Mouse (Mus musculus) lung, postnatal 10 days (tissue): Measurements from ENCODE around the gene Gm20605.
A peak's percentile ranks its signal among the peaks of the same experiment; 100 is the strongest.
"Not testable (repeated sequence)": the region's sequence is repeated elsewhere in the genome, so short reads cannot be mapped to it uniquely, and the experiment has no call there.

Experiments used
- DNase-seq: peaks from one replicate; pipeline ENCODE4 v3.0.0; 2021

Gene Gm20605

GRCm38 (mm10) chr5:137613550-137613949 is 15.4 kb upstream of the Gm20605 start, which contains the start of gene Pcolce:
TSS of gene Pcolce (minus strand) at chr5:137613784.
- DNase-seq, result peak; percentile 32

DNA sequence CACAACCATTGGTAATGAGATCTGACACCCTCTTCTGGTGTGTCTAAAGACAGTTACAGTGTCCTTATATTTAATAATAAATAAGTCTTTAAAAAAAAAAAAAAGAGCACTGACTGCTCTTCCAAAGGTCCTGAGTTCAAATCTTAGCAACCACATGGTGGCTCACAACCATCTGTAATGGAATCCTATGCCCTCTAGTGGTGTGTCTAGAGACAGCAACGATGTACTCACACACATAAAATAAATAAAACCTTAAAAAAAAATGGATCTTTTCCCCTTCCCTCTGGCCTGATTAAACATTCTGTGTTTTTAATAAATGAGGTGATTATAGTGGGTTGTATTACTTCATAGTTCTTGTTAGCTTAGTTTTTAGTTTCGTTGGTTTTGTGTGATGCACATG is 14.1 kb upstream of the Gm20605 start:
- DNase-seq, result not testable (repeated sequence)

DNA sequence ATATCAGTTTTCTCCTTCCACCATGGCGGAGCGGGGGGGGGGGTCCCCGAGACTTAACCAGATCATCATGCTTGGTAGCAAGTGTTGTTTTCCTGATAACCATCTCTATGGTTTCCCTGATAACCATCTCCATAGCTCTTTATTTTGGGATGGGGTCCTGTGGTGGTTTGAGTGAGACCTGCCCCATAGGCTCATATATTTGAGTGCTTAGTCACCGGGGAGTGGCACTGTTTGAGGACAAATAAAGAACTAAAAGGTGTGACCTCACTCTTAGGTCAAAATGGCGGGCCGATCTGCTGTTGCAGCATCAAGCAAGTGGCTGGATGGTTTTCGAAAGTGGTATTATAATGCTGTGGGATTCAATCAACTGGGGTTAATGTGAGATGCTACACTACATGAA is 13.6 kb upstream of the Gm20605 start:
- no peak for DNase-seq

- DNase-seq, result no peak
These were observed 4.9 kb upstream of the Gm20605 start for GRCm38 (mm10) chr5:137623937-137624530.

GRCm38 (mm10) chr5:137627991-137628390 is 984 bp upstream of the Gm20605 start:
- DNase-seq, result peak; percentile 52

GRCm38 (mm10) chr5:137629306-137629721 is 339 bp downstream of the Gm20605 start:
- peak; percentile 81 for DNase-seq

DNA sequence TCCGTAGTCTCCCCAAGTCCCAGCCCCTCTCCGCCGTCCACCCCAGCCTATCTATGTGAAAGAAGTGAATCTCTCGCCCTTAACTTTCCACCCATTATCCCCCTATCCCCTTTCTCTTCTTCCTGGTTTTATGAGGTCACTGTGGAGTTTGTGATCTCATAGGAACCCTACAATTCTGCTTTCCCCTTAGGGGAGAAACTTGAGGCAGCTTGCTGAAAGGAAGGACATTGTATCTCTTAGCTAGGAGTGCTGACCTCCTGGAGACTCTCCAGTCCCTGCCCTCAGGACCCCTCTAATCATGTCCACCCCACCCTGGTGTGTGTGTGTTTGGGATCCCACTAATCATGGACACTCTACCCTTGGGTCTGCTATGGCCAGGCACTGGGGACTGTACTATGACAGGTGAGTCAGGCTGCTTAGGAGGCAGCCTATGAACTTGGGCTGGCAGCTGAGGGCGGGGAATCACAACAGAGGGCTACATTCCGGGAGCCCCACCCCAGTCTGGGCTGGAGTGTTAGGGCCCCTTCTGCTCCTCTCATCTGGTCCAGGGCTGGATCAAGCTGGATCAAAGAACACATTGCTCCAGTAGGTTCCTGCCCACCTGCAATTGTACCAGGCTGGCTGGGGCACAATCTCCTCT is 1.1 kb downstream of the Gm20605 start:
- peak; percentile 73 for DNase-seq

DNA sequence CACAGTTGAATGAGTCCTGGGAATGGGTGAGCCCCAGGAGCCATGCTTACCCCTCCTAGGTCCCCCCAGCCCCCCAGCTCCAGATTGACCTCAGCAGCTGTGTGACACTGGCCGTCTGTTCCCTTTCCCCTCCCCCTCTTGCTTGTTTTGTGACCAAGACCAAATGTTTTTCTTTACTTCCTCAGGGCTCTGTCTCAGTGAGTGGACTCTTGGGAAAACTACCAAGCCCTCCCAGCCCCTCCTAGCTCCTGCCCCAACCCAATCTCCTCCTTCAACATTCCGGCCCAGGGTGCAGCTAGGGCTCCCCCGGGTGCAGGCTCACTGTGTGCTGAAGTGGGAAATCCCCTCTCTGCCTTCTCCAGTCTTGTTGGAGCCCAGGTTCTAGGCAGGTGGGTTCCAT is 1.6 kb downstream of the Gm20605 start:
- peak; percentile 81 for DNase-seq

DNA sequence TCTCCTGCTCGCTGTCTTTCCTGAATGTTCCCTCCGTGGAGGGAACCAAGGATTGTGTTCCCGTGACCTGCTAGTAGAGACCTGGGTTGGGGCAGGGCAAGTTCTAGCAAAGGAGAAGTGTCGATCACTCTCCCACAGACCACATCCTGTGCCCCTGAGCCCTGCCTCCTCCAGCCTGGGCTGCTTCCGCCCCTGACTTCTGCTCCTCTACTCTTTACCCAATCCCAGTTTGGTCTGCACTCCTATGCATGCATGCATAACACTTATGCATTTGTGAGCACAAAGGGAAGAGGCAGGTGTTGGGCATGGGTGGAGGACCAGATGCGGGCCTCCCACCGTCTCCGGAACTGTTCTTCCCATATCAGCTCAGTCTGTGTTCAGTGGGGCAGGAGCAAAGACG is 2.2 kb downstream of the Gm20605 start:
- peak; percentile 67 for DNase-seq

- DNase-seq, result no peak
These were observed 2.6 kb downstream of the Gm20605 start for GRCm38 (mm10) chr5:137631591-137631990.

DNA sequence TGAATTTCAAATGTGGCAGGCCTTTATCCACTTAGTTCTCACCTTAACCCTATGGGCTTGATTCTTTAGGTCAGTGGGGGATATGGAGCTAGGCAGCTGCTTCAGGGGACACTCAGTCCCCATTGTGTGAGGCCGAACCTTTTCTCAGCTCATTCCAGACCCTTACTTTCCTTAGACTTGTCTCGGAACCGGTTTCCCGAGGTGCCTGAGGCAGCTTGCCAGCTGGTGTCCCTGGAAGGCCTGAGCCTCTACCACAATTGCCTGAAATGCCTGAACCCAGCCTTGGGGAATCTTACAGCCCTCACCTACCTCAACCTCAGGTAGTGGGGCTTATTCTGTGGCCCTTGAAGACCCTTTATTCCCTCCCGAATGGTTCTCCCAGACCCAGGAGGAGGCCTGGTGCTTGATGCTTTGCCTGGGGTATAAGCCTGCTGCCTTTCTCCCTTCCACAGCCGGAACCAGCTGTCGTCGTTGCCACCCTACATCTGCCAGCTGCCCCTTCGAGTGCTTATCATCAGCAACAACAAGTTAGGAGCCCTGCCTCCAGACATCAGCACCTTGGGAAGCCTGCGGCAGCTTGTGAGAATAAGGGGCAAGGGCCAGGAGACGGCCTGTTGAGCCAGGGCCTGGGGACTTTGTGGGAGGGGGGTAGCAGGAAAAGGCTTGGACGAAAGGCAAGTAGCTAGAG is 4.6 kb downstream of the Gm20605 start:
- peak; percentile 77 for DNase-seq

- peak; percentile 51 for DNase-seq
These were observed 10.5 kb downstream of the Gm20605 start for GRCm38 (mm10) chr5:137639472-137639871.

DNA sequence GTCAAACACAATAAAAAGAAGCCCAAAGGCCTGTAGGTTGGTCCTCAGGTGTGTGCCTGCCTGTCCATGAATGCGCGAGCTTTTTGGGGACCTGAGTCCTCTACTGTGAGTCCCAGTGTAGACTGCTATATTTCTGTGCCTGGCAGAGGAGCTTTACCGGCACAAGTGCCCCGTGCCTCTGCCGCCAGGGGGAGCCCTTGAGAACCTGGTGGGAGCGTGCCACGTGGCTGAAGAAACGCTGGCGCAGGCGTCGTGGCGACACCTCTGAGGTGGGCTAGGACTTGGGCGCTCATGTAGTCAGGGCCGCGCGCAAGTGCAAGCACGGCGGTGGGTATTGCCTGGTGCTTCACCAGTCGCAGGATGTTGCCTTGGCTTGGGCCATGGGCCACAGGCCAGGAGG is 12.1 kb downstream of the Gm20605 start, which contains the start of gene Sap25:
TSS of gene Sap25 (plus strand) at position 281 of the 400 bp plus-strand sequence.
- DNase-seq, result peak; percentile 57

GRCm38 (mm10) chr5:137642886-137643285 is 13.9 kb downstream of the Gm20605 start:
- no peak for DNase-seq

DNA sequence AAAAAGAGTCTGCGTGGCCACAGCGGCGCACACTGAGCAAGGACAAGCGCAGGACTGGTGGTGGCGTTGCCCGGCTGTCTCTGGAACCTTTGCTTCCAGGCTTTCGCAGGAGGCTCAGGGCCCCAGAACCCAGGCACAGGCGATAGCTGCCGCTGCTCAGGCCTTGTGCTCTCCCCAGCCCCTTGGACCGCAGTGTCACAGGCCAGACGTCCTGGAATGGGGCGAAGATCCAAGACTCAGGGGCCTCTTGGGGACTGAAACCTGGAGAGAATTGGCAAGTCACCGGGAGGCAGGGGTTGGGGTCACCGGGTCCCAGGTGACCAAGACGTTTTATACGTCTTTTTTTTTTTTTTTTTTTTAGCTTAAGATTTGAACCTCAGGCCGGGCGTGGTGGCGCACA is 15.5 kb downstream of the Gm20605 start:
- no peak for DNase-seq

- DNase-seq, result no peak
These were observed 16.2 kb downstream of the Gm20605 start for GRCm38 (mm10) chr5:137645091-137645651.

GRCm38 (mm10) chr5:137645652-137646091 is 16.7 kb downstream of the Gm20605 start, which contains the start of gene Irs3:
TSS of gene Irs3 (minus strand) at chr5:137645714.
- DNase-seq, result peak; percentile 48

DNA sequence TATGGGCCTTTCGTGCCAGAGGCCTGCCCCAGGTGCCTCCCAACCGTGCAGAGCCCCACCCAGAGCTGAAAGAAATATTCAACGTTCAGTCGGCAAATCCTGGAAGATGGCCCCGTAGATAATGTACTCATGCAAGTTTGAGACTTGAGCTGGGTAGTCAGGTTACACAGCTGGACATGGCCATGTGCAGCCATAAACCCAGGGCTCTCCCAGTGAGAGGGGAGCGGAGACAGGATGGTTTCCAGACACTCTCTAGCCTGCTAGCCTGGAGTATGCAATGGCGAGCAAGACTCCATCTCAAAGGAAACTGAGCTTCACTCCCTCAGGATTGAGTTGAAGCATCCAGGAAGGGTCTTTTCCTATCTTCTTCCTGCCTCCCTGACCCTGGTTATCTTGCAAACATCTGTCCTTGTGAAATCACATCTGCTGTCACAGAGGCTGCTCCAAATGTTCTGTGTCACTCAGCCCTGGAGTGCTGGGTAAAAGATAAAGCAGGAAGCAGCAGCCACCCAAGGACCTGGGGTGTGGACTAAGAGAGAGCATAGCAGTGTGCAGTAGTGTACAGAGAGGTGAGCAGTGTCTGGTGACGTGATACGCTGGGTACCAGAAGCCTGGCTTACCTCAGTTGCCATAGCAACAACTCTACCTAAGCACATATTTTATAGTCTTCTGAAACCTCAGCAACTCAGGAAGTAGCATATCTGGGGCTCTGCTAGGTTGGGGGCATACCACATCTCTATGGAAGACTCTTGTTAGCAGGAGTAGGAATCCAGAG is 19.0 kb downstream of the Gm20605 start:
- DNase-seq, result no peak

GRCm38 (mm10) chr5:137649251-137649650 is 20.3 kb downstream of the Gm20605 start:
- DNase-seq, result no peak

DNA sequence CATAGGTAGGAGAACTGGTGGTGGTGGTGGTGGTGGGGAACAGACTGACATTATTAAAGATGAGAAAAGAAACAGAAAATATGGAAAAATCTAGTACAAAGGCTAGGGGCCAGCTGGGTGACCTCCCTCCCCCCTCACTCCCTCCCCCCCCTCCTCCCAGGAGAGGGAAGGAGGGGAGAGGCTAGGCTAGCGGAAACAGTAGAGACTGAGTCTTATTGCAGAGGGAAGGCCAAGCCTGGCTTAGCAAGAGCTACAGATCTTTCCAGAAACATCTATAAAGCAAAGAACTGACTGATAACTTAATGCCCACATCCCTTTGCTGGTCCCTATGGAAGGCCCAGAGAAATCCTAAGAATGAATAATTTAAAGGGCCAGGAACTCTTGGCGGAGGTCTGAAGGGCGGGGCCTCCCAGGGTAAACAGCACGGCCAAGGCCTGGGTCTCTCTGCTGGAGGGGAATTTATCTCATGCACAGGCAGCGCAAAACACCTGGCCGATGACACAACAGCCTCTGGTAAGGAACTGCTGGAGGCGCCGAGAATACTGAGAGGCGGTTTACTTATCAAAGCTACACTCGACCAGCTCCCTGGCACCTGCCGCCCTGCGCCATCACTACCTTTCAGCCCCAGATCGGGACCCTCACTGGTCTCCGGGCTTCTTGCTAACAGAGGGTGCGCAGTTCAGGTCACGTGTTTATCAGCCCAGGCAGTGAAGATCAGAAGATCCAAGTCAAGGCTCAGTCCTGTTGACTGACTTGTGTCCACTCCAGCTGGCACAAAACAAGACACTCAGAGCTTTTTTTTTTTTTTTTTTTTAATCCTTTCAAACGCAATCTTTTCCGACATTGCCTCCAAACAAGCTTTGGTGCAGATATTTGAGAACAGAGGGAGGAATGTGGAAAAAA is 20.9 kb downstream of the Gm20605 start:
- no peak for DNase-seq

DNA sequence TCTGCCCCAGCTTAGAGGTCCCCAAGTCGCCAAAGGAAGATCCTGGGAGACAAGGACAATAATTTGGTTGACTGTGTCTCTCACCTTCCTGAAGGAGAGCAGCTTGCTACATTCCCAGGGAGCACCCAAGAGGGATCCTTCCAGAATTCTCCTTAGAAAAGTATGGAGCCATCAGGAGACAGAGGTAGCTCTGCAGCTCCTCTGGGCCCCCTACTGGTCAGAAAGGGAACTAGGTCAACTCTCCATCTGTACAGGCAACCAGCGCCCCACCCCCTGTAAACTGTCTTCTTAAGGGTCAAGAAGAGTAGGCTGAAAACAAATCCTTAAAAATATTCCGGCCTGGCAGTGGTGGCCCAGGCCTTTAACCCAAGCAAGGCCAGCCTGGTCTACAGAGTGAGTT is 23.5 kb downstream of the Gm20605 start:
- DNase-seq, result peak; percentile 92

GRCm38 (mm10) chr5:137653366-137653765 is 24.4 kb downstream of the Gm20605 start:
- no peak for DNase-seq
